Mouse (Mus musculus) layer of hippocampus, adult 9-11 months (tissue): ENCODE data around the gene Tank.

Source experiments
- DNase-seq: peaks from one replicate; pipeline ENCODE4 v3.0.0; 2022

The Tank gene

DNA sequence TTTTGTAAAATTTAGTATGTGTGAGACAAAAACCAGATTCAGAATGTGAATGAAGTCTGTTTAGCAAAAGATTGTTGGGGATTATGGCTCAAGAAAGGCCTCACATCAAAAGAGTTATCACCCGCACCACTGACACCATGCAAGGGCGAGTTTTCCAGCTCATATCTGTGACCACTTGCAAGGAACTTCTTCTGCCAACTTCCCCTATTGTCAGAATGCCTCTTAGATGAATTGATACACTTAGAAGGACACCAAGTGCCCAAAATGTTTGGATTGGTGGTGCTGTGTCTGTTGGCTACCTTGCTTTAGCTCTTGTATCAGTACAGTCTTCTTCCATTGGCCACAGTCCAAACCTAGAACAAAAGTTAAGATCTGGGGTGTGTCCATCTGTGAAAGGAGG lies 80.9 kb downstream of the Tank start:
- no peak for DNase-seq

DNA sequence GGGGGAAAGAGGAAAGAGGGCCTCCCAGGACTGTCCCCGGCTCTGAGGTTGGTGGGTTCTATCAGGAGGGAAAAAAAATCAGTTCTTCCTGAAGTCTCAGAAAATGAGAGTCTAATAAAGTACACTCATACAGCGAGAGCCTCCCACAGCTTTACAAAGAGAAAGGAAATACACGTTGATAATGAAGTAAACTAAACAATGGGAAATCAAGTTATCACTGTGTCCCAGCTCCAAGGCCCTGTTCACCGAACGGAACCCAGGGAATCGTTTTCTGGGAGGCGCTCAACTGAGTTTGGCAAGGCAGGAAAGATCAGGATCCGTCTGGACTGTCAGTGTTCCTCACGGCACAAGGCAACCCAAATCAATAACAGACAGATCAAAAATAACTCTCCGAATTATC lies 84.4 kb downstream of the Tank start:
- no peak for DNase-seq

DNA sequence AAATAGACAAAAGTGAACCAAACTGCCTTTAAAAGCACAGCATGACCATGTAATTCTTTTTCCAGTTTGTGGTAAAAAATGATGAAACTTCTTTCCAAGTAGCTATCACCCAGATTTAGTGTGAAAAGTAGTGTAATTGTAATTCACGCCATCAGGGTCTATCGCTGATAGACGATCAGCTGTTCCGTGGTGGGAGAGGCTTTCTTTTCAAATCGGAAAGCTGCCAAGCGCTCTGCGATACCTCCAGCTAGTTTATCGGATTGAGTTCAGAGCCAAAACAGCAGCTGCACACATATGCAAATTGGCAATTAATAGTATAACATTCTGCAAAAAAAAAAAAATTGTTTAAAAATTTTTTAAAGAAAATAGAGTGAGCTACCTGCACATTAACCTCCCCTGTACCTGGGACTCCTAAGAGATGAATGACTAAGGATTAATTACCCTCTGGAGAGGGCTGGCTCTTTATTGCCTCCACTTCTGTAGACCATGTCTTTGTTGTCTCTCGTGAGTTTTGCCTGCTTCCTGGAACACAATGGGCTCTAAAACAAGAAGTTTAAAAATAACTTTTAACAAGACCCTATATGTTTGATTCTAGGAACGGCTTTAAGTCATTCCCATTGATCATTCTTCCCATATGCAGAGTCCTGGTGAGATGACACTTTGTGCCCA lies 85.3 kb downstream of the Tank start:
- no peak for DNase-seq

DNA sequence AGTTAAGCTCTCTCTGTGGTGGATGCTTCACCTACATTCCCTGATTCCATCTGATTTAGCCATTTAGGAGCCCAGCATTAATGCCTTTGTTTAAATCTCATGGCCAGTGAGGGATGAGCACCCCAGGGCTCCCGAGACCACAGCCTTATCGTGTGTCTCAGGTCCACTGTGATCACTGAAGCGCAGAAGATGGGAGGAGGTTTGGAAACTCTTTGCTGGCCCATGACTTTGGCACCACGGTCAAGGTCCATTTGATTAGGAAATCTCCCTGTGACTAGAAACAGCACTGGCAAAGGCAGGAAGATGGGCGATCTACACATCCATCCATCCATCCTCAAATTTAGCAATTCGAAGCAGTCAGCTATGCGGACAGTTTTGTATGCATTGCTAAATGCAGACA lies 89.0 kb downstream of the Tank start:
- DNase-seq: no peak

DNA sequence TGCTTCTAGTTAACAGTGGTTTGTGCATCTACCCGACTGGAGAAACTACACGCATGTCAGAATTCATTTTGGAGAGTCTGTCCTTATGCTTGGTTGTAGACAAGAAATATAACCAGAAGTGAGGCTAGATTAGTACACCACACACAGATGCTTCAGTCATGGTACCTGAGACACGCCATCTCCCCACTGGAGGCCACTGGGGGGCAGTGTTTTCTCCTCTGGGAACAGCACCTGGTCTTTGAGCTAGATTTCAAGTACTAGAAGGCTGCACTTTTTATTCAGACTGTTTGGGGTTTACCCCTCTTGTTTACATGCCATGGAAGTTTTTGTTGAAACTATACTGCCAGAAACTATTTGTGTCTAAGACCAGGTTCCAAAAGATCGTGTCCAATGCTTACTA lies 89.9 kb downstream of the Tank start:
- no peak for DNase-seq

DNA sequence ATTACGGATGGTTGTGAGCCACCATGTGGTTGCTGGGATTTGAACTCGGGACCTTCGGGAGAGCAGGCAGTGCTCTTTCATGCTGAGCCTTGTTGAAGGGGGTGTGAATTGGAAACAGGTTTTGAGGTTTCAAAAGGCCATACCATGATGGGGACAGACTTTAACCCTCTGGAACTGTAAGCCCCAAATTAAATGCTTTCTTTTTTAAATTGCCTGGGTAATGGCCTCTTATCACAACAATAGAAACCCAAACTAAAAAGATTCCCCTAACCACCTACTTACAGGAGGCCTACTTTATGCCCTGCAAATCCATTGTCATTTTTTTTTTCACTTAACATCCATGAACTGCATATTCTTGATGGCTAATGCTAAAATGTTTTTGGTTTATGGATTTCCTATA lies 96.2 kb downstream of the Tank start:
- no peak for DNase-seq

DNA sequence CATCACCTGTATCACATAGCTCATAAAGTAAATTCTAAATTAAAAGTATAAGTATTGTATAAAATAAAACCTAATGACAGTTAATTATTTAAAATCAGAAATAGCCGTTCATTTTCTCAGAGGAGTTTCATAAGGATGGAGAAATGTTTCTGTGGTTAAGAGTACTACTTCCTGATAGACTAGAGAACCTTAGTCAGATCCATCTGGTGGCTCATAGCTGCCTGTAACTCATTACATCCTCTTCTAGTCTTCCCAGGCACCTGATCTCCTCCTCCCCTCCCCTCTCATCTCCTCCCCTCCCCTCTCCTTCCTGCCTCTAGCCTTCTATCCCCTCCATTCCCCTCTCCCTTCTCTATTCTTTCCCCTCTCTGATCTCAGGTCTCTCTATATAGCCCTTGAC lies 103.2 kb downstream of the Tank start:
- DNase-seq: no peak

DNA sequence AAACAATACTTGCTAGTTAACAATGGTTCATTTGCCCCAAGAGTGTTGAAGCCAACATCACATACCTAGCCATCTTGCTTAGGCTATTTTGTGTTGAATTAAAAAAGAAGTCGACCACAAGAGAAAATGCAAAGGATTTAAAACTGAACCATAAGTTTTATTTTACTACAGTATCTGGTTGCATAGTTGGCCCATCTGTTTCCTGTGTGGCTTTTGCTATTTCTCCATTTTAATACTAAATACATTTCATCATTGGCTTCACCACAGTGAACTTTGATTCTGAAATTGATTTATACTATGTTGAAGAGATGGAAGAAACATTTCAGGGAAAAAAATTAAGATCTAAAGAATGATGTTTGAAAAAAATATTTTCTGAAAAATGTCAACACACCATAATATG lies 108.1 kb downstream of the Tank start:
- DNase-seq: no peak

DNA sequence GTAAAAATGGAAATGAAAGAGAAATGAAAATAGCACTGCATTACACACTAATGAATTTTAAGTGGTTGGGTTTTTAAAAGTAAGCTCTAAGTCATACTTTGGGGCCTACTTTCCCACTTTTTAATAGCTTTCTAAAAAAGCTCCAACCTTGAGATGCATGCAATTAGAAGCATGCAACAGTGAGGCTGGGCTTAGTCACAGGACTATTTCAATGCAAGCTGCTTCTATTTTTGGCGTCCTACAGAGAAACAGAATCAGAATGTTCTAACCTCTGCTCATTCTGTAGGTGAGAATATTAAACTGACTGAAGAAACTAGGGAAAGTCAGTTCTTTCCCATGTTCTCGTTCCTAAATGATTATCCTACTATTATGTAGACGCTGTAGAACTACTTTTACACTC lies 110.7 kb downstream of the Tank start:
- DNase-seq: no peak
